Mouse (Mus musculus): ENCODE data around the gene Zfp943.
"Not testable (repeated sequence)": the region's sequence is repeated elsewhere in the genome, so short reads cannot be mapped to it uniquely, and the experiment has no call there.

The Zfp943 gene

GRCm38 (mm10) chr17:21962107-21962907 lies at the start of gene Zfp943, which contains the start of gene Zfp942:
Gene Zfp943 (plus strand): TSS chr17:21962552.
Gene Zfp942 (minus strand): TSS chr17:21962464.
- DNase-seq = peak; percentile 74

- DNase-seq = no peak
Observed at GRCm38 (mm10) chr17:21963302-21963701, 950 bp downstream of the Zfp943 start.

- DNase-seq = not testable (repeated sequence)
Observed at GRCm38 (mm10) chr17:22035594-22035993, 73.2 kb downstream of the Zfp943 start.

GRCm38 (mm10) chr17:22049403-22049802 lies 87.1 kb downstream of the Zfp943 start:
- no peak for DNase-seq

GRCm38 (mm10) chr17:22053211-22053610 lies 90.9 kb downstream of the Zfp943 start:
- no peak for DNase-seq

- DNase-seq = peak; percentile 20
Observed at GRCm38 (mm10) chr17:22081031-22081631, 118.8 kb downstream of the Zfp943 start.

- peak; percentile 7 for DNase-seq
Observed at GRCm38 (mm10) chr17:22083224-22083623, 120.9 kb downstream of the Zfp943 start.

- no peak for DNase-seq
Observed at GRCm38 (mm10) chr17:22118770-22119169, 156.4 kb downstream of the Zfp943 start.

Measured in liver (tissue).